Comparison of ENCODE assay signal across 8 mouse cellular contexts in genomic region chr12:91748241-91748865, GRCm38 (mm10). TPM values are rescaled to one million over a fixed set of nuclear protein-coding genes. Genes with fewer than 3 reads are reported as not detected.
DNase-seq lines count a peak whose midpoint lies in the region; ATAC-seq lines count a peak whose summit lies in the region.

No protein-coding gene starts in this region.

- intact Hi-C loops in left cerebral cortex, postnatal 25 days (cut with DNase I), result no loop called here

- ATAC-seq in frontal cortex, adult (ENCODE audit: low TSS enrichment), result peak; percentile 98
- ATAC-seq in activated CD4-positive, CD25-positive, alpha-beta regulatory T cell, adult 4 months, result no peak

- DNase-seq in kidney, postnatal 10 days, result peak; percentile 41
- DNase-seq in kidney, adult 8-10 months, result no peak
- DNase-seq in adrenal gland, adult (ENCODE audit: inconsistent age in 2 of 2, low spot score in 1 of 2), result peak; percentile 69 to 88
- DNase-seq in left cerebral cortex, postnatal 25 days (ENCODE audit: low spot score in 2 of 2), result peak; percentile 74 to 93
- DNase-seq in right cerebral cortex, postnatal 4 days, result peak; percentile 14
- no peak for DNase-seq in urinary bladder, adult 2 months (ENCODE audit: low spot score)

RNA-seq across cellular contexts. Expression of gene Ston2, which starts 39.8 kb away (rescaled TPM):
- 10 to 100 TPM; 14.7 to 20.0 TPM for total RNA-seq in left cerebral cortex, postnatal 25 days (2021)
- under 1 TPM; 0.63 to 0.93 TPM for polyA plus RNA-seq in activated CD4-positive, CD25-positive, alpha-beta regulatory T cell, adult 4 months (2017; shearing (Covaris generic))
- polyA plus RNA-seq in urinary bladder, adult 2 months (2012; rRNA removed), result 9.3 and 10.5 TPM in 2 replicates

Comparison
In these comparisons a context has a peak if more than half of its experiments do, and no peak if none do; other contexts are left out.
1. DNase-seq: peak in kidney, postnatal 10 days (single experiment), adrenal gland, adult (2 of 2), left cerebral cortex, postnatal 25 days (2 of 2) and right cerebral cortex, postnatal 4 days (single experiment); none in kidney, adult 8-10 months (0 of 2) and urinary bladder, adult 2 months (single experiment).